8 mouse cellular contexts compared by ENCODE assay signal in genomic region chr3:89281579-89282290, GRCm38 (mm10). TPM values are rescaled to one million over a fixed set of nuclear protein-coding genes. Genes with fewer than 3 reads are reported as not detected.
DNase-seq lines count a peak whose midpoint lies in the region; ATAC-seq and TF ChIP-seq lines count a peak whose summit lies in the region.

No protein-coding gene starts in this region.

- intact Hi-C loops in heart, postnatal 10 days (cut with DNase I), result loop anchor here (1.0 to 2.0 kb wide), 3 partner anchors 27 to 35 kb away; partner anchors contain the start of gene Trim46

- peak; percentile 76 to 86 for DNase-seq in CD8-positive naive resting alpha-beta T cell, adult 2 months (ENCODE audit: low read depth in 2 of 2, low spot score in 2 of 2)
- DNase-seq in heart, postnatal 10 days, result peak; percentile 90 to 95
- peak; percentile 92 to 93 for DNase-seq in kidney, postnatal 4 days
- peak; percentile 95 for DNase-seq in lung, embryonic 14.5 days
- DNase-seq in testis, postnatal 14 days (ENCODE audit: low spot score), result peak; percentile 81

- no peak overlapping the region; the same call in 1 of the 2 replicates for H3K9ac ChIP-seq in forebrain, embryonic 12.5 days
- peak overlapping the region; percentile 48; the same call in 1 of the 2 replicates for H3K9ac ChIP-seq in lung, embryonic 14.5 days
- H3K9ac ChIP-seq in neural tube, embryonic 15.5 days (replicated peaks), result no peak overlapping the region

- H3K36me3 ChIP-seq in forebrain, embryonic 12.5 days (replicated peaks), result no peaks in the 10 kb centered on the region
- no peaks in the 10 kb centered on the region for H3K36me3 ChIP-seq in lung, embryonic 14.5 days (ENCODE audit: insufficient read depth)
- no peaks in the 10 kb centered on the region for H3K36me3 ChIP-seq in neural tube, embryonic 15.5 days

- peak overlapping the region; percentile 76 for H3K4me3 ChIP-seq in brown adipose tissue, adult 24 weeks (ENCODE audit: insufficient read depth, low read depth, low read length)
- H3K4me3 ChIP-seq in forebrain, embryonic 12.5 days (replicated peaks), result peak overlapping the region; percentile 45
- H3K4me3 ChIP-seq in lung, embryonic 14.5 days (ENCODE audit: low read depth, low read length), result peak overlapping the region; percentile 61
- H3K4me3 ChIP-seq in neural tube, embryonic 15.5 days (replicated peaks), result peak overlapping the region; percentile 44

- ATAC-seq in forebrain, embryonic 12.5 days (ENCODE audit: low FRiP score), result no peak
- ATAC-seq in lung, embryonic 14.5 days (ENCODE audit: insufficient read depth), result no peak
- no peak for ATAC-seq in neural tube, embryonic 15.5 days (ENCODE audit: low FRiP score)

- H3K4me2 ChIP-seq in forebrain, embryonic 12.5 days, result peak overlapping the region; percentile 87
- peak overlapping the region; percentile 92 for H3K4me2 ChIP-seq in lung, embryonic 14.5 days
- H3K4me2 ChIP-seq in neural tube, embryonic 15.5 days, result peak overlapping the region; percentile 89

- TF ChIP-seq CTCF in lung, embryonic 14.5 days (IDR thresholded peaks at IDR 0.05; ENCODE audit: low read depth), result peak; percentile 96

- H3K27ac ChIP-seq in brown adipose tissue, adult 24 weeks (replicated peaks; ENCODE audit: low read depth, low read length), result peak overlapping the region; percentile 47
- no peak overlapping the region for H3K27ac ChIP-seq in forebrain, embryonic 12.5 days
- H3K27ac ChIP-seq in lung, embryonic 14.5 days (ENCODE audit: low read depth), result peak overlapping the region; percentile 94
- H3K27ac ChIP-seq in neural tube, embryonic 15.5 days (replicated peaks), result peak overlapping the region; percentile 72; the same call in 1 of the 2 replicates

- 13% methylated on average over 20 of the region's 20 CpGs for WGBS in forebrain, embryonic 12.5 days
- WGBS in lung, embryonic 14.5 days, result 12% methylated on average over 20 of the region's 20 CpGs
- 13% methylated on average over 20 of the region's 20 CpGs for WGBS in neural tube, embryonic 15.5 days

- H3K27me3 ChIP-seq in forebrain, embryonic 12.5 days, result peaks cover 57% of the 10 kb centered on the region
- peaks cover 18% of the 10 kb centered on the region for H3K27me3 ChIP-seq in lung, embryonic 14.5 days (ENCODE audit: insufficient read depth, low read length)
- peaks cover 15% of the 10 kb centered on the region for H3K27me3 ChIP-seq in neural tube, embryonic 15.5 days (replicated peaks)

- H3K4me1 ChIP-seq in brown adipose tissue, adult 24 weeks (ENCODE audit: control insufficient read depth, insufficient read depth, insufficient read length, low read length), result peaks cover 8% of the 10 kb centered on the region
- peaks cover 43% of the 10 kb centered on the region for H3K4me1 ChIP-seq in forebrain, embryonic 12.5 days
- H3K4me1 ChIP-seq in lung, embryonic 14.5 days (ENCODE audit: insufficient read depth), result peaks cover 6% of the 10 kb centered on the region; the same call in 1 of the 2 replicates
- H3K4me1 ChIP-seq in neural tube, embryonic 15.5 days, result peaks cover 43% of the 10 kb centered on the region

- no peaks in the 10 kb centered on the region for H3K9me3 ChIP-seq in forebrain, embryonic 12.5 days
- no peaks in the 10 kb centered on the region for H3K9me3 ChIP-seq in lung, embryonic 14.5 days (ENCODE audit: low read depth, low read length)
- no peaks in the 10 kb centered on the region for H3K9me3 ChIP-seq in neural tube, embryonic 15.5 days (replicated peaks)

RNA-seq across cellular contexts. Expression of gene Efna1, which starts 0.8 kb away (rescaled TPM):
- polyA plus RNA-seq in brown adipose tissue, adult 24 weeks (2012; ENCODE audit: insufficient read depth, insufficient read length, missing spikeins), result 5.6 and 6.3 TPM in 2 replicates
- 9.7 and 12.6 TPM in 2 replicates for polyA plus RNA-seq in forebrain, embryonic 12.5 days (2016; fragmentation: Nextera tagmentation; extraction: Ambion mirVana)
- total RNA-seq in heart, postnatal 10 days (2021), result 10 to 100 TPM; 48.8 to 57.5 TPM
- 68.3 and 70.4 TPM in 2 replicates for polyA plus RNA-seq in lung, embryonic 14.5 days (2014; fragmentation: Nextera tagmentation; extraction: Ambion mirVana)
- polyA plus RNA-seq in neural tube, embryonic 15.5 days (2015; fragmentation: Nextera tagmentation; extraction: Ambion mirVana), result 9.7 and 16.5 TPM in 2 replicates

RNA-seq across cellular contexts. Expression of gene Slc50a1, which starts 11.4 kb away (rescaled TPM):
- polyA plus RNA-seq in brown adipose tissue, adult 24 weeks (2012; ENCODE audit: insufficient read depth, insufficient read length, missing spikeins), result 28.3 and 33.1 TPM in 2 replicates
- polyA plus RNA-seq in forebrain, embryonic 12.5 days (2016; fragmentation: Nextera tagmentation; extraction: Ambion mirVana), result 28.6 and 29.7 TPM in 2 replicates
- total RNA-seq in heart, postnatal 10 days (2021), result 10 to 100 TPM; 29.3 to 31.3 TPM
- polyA plus RNA-seq in lung, embryonic 14.5 days (2014; fragmentation: Nextera tagmentation; extraction: Ambion mirVana), result 58.5 and 60.2 TPM in 2 replicates
- polyA plus RNA-seq in neural tube, embryonic 15.5 days (2015; fragmentation: Nextera tagmentation; extraction: Ambion mirVana), result 40.9 and 49.3 TPM in 2 replicates

RNA-seq across cellular contexts. Expression of gene Dpm3, which starts 22.6 kb away (rescaled TPM):
- polyA plus RNA-seq in brown adipose tissue, adult 24 weeks (2012; ENCODE audit: insufficient read depth, insufficient read length, missing spikeins), result 125 and 130 TPM in 2 replicates
- 79.1 and 84.3 TPM in 2 replicates for polyA plus RNA-seq in forebrain, embryonic 12.5 days (2016; fragmentation: Nextera tagmentation; extraction: Ambion mirVana)
- 10 to 100 TPM; 60.2 to 64.2 TPM for total RNA-seq in heart, postnatal 10 days (2021)
- polyA plus RNA-seq in lung, embryonic 14.5 days (2014; fragmentation: Nextera tagmentation; extraction: Ambion mirVana), result 118 and 119 TPM in 2 replicates
- 85.0 and 95.8 TPM in 2 replicates for polyA plus RNA-seq in neural tube, embryonic 15.5 days (2015; fragmentation: Nextera tagmentation; extraction: Ambion mirVana)

RNA-seq across cellular contexts. Expression of gene Trim46, which starts 35.6 kb away (rescaled TPM):
- polyA plus RNA-seq in brown adipose tissue, adult 24 weeks (2012; ENCODE audit: insufficient read depth, insufficient read length, missing spikeins), result not detected in 2 replicates
- 25.1 and 26.6 TPM in 2 replicates for polyA plus RNA-seq in forebrain, embryonic 12.5 days (2016; fragmentation: Nextera tagmentation; extraction: Ambion mirVana)
- 1 to 10 TPM in 1 of 2 experiments, under 1 TPM in 1; 0.77 to 1.1 TPM for total RNA-seq in heart, postnatal 10 days (2021)
- polyA plus RNA-seq in lung, embryonic 14.5 days (2014; fragmentation: Nextera tagmentation; extraction: Ambion mirVana), result 5.7 and 6.3 TPM in 2 replicates
- polyA plus RNA-seq in neural tube, embryonic 15.5 days (2015; fragmentation: Nextera tagmentation; extraction: Ambion mirVana), result 63.0 and 76.6 TPM in 2 replicates

RNA-seq across cellular contexts. Expression of gene Krtcap2, which starts 36.0 kb away (rescaled TPM):
- 57.6 and 64.8 TPM in 2 replicates for polyA plus RNA-seq in brown adipose tissue, adult 24 weeks (2012; ENCODE audit: insufficient read depth, insufficient read length, missing spikeins)
- 249 and 252 TPM in 2 replicates for polyA plus RNA-seq in forebrain, embryonic 12.5 days (2016; fragmentation: Nextera tagmentation; extraction: Ambion mirVana)
- total RNA-seq in heart, postnatal 10 days (2021), result 10 to 100 TPM; 84.4 to 88.0 TPM
- 293 and 312 TPM in 2 replicates for polyA plus RNA-seq in lung, embryonic 14.5 days (2014; fragmentation: Nextera tagmentation; extraction: Ambion mirVana)
- 221 and 222 TPM in 2 replicates for polyA plus RNA-seq in neural tube, embryonic 15.5 days (2015; fragmentation: Nextera tagmentation; extraction: Ambion mirVana)
